Mouse (Mus musculus) lung, adult 2 months (tissue): ENCODE measurements around the gene Htr2b.

Source experiments
- CTCF ChIP-seq: fragments of 200-500 bp; IDR thresholded peaks from 2 replicates; pipeline ENCODE4 v1.5.1; 2011; ENCODE audit warnings: mild to moderate bottlenecking, low read length, control low read depth; ENCODE audit not compliant: insufficient read depth
- POLR2A ChIP-seq: fragments of 200-500 bp; IDR thresholded peaks from 2 replicates; pipeline ENCODE4 v1.6.1; 2011; ENCODE audit warnings: low read depth, mild to moderate bottlenecking, control low read depth, low read length, borderline replicate concordance; ENCODE audit errors: extremely low read depth

GRCm38 (mm10) chr1:86143165-86143564 is 31.4 kb upstream of the Htr2b start:
- TF ChIP-seq POLR2A (no peak), CTCF (no peak)
